Mouse (Mus musculus): ENCODE results near the gene Olfr1137.

Gene Olfr1137

DNA sequence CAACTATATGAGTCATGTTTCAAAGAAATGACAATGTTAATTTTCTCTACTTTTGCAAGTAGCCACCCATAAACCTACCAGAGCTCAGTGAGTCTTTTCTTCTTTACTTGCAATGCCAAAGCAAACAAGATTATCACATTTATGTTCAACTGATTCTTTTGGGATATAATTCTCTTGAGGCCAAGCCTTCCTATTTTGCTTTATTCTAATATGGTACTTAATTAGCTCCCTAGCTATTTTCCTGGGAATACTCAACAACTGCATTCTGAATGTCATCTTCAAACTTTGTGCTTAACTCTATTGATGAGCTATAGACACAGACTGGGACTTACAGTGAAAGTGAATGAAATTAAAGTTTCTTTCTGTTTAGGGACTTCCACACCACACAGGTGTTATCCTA is at the start of gene Olfr1137:
Gene Olfr1137, minus strand, starts transcription at position 101 of the 400 bp plus-strand sequence.
- DNase-seq, result no peak

DNA sequence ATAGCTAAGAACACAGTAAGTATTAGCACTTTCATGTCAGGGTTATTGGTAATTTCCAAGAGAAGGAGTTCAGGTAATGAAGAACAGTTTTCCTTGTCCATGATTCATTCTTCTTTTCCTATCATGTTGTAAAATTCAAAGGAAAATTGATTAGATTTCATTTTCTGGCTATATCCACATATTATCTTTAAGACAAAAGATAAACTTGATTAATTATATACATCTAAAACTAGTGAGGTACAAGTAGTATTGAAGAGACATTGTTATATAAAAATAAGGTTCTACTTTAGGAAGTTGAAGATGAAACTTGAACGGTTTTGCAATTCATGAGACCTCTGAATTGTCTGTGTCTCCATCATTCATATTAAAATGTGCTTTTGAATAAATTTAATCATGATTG is 40.9 kb upstream of the Olfr1137 start, which contains the start of gene Olfr1141:
Gene Olfr1141, minus strand, starts transcription at position 101 of the 400 bp plus-strand sequence.
- DNase-seq, result no peak

DNA sequence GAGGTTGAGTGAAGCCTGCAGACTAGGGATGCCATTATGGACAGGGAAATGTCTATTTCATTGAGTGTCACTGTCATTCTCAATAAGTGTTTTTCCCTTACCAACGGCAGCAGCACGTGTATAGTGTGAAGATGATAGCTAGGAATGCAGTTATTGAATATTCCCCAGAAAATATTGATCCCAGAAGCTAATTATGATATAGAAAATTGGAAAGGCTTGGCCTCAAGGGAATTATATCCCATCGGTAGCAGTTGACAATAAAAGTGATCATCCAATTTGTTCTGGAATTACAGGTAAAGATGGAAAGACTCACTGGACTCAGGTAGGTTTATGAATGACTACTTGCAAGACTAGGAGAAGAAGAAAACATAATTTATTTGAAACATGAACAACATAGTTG is 30.5 kb upstream of the Olfr1137 start, which contains the start of gene Olfr1140:
Gene Olfr1140, plus strand, starts transcription at position 301 of the 400 bp plus-strand sequence.
- DNase-seq, result no peak

DNA sequence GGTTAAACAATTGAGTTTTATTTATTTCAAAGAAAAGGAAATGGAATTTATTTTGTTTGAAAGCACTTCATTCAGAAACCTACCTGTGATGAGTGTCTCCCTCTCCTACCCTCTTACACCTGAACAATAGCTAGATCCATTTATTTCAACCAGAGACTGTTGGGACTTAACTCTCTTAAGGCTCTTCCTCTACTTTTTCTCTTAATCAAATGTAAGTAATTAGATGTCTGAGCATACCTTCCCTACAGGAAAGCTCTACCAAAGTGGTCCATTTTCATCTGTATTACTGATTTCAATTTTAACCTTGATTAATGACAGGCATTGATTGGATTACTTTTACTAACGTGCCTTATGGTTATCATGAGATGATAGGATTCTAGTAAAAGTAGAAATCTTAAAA is 26.9 kb upstream of the Olfr1137 start, which contains the start of gene Olfr1138:
Gene Olfr1138, minus strand, starts transcription at position 101 of the 400 bp plus-strand sequence.
- no peak for DNase-seq

DNA sequence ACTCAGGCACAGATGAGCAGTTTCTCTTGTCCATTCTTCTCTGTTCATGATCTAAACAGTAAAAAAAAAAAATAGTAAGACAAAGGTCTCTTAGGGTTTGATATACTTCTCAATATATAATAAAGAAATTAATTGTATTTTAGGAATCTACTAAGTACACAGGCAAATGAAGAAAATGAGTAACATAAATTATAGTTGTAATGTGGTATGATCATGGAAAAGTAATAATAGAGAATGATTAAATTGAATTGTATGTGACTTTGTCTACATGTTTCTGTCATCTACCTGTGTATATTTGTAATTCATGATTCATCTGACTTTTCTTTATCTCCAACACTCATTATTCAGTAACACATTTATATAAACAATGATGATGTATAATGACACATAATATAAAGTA is 19.1 kb downstream of the Olfr1137 start, which contains the start of gene Olfr1136:
Gene Olfr1136, minus strand, starts transcription at position 101 of the 400 bp plus-strand sequence.
- no peak for DNase-seq

DNA sequence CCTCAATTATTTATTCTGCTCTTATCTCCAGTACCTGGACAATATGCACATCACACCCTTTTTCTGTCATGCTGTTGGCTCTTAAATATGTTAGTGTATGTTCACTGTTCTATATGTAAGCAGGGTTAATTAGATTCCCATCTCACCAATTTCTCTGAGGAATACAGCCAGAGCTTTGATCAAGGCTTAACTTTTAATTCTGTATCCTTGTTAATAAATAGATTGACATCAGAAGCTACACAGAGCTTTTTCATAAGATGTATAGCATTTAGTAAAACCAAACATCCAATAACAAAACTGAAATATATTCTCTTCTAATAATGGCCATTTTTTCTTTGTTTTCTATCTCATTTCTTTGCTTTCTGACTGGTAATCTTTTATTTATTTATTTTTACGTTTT is 39.4 kb downstream of the Olfr1137 start, which contains the start of gene Olfr1135:
Gene Olfr1135, minus strand, starts transcription at position 101 of the 400 bp plus-strand sequence.
- no peak for DNase-seq

All from thymus, postnatal 36 days (tissue).